Mouse (Mus musculus) embryo, embryonic 10 days (tissue): ENCODE measurements around the gene Man2a2.
"Not testable (repeated sequence)": the region's sequence is repeated elsewhere in the genome, so short reads cannot be mapped to it uniquely, and the experiment has no call there.

Experiments used
- DNase-seq: peaks from one replicate; pipeline ENCODE4 v3.0.0-alpha.2; 2015; ENCODE audit warnings: low spot score

Man2a2 gene

DNA sequence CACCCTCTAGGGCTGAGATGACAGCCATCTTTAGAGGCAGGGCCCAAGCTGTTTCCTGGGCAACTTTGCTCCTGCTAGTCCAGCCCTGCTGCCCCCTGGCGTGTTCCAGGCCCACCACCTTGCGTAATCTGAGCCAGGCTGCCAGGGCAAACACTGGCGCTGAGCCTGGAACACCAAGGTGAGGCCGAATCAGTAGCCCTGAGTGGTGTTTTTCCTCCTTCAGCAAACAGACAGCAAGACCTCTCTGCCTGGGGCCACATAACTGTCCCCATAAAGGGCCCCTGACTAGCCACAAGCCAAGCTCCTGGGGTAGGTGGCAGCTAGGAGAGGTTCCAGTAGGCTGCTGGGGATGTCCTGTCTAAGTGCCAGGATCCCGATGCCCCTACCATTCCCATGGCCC lies 28.9 kb upstream of the Man2a2 start:
- DNase-seq = no peak

DNA sequence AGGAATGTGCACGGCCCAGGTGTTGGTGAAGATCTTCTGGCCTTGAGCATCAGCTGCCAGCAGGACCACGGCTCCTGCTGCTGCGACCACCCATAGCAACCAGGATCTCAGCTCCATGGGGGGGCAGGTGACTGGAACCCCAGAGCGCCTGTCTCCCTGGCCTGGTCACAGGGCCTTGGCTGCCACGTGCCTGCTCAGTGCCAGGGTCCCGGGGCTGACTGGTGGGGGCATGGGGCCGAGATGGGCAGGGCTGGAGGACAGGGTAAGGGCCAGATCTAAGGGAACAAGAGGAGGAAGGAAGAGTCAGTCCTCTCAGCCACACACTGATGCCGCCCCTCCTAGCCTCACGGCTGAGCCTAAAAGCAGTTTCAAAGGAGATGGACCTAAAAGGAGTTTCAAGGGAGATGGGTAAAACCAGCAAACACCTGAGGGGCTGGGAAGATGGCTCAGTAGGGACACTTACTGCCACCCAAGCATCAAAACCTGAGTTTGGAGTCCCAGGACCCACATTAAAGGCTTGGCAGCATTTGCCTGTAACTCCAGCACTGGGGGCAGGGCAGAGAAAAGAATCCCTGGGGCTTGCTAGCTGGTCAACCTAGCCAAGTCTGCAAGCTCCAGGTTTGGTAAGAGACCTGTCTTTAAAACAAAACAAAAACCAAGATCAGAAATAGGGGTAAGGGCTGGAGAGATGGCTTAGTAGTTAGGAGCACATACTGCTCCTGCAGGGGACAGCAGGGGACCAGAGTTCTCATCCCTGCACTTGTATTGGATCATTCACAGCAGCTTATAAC lies 27.7 kb upstream of the Man2a2 start:
- no peak for DNase-seq

DNA sequence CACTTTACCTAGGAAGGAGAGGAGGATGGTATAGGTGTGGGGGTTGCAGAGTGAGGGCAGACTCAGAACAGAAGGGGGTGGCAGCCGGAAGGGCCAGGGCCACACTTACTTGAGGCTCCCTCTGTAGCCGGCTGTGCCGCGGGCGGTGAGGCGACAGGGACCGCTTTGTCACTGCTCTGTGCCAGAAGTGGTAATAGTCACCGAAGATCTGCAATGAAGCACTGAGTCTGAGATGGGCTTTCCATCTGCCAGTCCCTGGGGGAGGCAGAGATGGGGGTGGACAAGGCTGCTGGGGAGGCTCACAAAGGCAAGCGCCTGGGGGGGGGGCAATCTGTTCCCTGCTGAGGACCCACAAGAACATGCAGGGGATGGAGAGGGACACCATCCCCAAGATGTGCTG lies 26.8 kb upstream of the Man2a2 start:
- DNase-seq = no peak

DNA sequence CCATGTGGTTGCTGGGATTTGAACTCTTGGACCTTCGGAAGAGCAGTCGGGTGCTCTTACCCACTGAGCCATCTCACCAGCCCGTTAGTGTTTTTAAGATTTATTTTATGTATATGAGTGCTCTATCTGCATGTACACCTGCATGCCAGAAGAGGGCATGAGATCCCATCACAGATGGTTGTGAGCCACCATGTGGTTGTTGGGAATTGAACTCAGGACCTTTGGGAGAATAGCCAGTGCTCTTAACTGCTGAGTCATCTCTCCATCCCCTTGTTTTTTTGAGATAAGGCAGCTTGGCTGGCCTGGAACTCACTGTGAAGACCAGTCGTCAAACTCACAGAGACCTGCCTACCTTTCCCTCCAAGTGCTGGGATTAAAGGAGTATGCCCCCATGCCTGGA lies 25.3 kb upstream of the Man2a2 start:
- not testable (repeated sequence) for DNase-seq

DNA sequence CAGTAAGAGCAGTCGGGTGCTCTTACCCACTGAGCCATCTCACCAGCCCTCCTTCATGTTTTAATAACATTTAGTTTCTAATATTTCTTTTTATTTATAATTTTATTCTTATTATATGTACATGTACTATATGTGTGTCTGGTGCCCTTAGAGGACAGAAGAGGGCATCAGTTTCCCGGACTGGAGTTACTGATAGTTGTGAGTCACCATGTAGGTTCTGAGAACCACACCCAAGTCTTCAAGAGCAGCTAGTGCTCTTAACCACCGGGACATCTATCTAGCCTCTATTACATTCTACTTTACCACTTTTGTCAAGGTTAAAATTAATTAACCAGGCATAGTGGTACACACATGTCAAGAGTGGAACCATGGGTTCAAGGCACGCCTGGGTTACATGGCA lies 23.4 kb upstream of the Man2a2 start:
- DNase-seq = no peak

DNA sequence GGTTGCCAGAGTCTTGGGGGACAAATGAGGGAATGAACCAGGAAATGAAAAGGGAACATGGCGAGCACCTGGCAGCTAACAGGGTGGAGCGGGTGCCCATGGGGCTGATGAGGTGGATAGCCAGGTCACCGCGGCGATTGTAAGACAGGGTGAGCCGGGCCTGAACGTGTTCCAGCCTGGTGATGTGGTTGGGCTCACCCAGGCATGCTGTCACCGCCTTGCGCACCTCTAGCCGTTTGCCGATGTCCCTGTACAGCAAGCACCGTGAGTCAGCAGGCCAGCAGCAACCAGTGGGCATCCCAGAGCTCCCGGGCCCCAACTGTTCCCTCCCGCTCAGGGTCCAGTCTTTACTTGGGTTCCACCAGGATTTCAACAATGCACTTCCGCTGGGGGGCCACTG lies 20.9 kb upstream of the Man2a2 start:
- DNase-seq = no peak

DNA sequence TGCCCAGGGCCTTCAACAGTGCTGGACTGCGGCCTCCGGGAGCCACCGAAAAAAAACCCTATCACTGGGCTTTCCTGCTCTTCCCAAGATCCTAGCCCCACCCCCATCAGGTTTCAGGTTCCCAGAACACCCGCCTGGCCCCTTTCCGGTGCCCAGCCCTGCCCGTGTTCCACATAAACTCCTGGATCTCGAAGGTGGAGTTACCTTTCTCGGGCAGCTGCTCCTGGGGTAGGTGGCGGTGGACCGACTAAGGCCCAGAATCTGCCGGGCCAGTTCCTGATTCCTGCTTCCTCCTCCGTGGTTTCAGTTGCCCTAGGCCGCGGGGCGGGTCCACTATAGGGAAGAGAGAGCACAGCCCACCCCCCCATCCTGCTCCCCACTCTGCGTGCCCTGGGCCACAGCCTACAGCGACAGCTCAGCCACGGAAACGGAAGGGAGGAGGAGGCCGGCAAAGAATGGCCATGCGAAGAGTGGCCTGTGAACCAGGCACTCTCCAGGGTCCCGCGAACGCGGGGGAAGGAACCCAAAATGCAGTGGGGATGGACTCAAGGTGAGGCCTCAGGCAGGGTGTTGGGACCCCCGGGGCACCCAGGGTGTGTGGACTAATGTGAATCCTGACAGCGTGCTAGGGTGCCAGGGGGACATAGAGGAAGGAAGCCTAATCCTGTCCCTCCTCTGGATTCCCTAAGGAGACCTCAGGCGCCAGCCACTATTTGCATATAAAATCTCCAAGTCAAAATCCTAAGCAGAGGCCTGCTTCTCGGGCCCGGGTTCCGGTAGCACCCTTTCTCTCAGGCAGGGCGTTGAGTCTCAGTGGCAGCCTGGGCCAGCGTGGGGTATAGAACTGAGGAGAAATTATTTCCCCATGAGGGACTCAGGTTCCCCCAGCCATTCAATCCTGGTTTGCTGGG lies 16.7 kb upstream of the Man2a2 start, which contains the start of gene Fes:
Fes (minus strand) TSS at position 314 of the 911 bp plus-strand sequence.
- DNase-seq = peak; percentile 55

DNA sequence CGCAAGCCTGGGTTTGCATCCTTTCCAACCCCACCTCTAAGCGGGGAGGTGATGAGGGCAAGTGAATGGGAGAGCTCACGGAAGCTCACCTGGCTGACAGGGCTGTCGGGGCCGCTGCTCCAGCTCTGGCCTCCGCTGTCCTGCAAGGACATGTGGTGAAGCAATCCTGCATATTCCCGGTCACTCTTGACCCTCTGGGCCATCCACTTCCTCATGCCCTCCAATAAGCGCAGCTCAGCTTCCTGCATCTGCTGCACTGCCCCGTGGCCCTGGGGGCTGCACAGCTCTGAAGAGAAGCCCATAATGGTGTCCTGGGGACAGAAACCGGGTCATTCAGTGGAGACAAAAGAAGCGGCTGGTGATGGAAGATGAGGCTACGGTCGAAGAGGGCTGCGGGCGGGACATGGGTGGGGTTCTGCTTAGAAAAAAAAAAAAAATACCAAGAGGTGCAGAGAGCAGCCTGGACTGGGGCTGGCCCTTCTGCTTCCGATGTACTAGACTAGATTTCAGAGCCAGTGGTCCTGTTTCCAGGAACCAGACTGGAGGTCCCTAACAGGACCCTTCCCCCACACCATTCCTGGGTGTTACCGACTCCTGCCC lies 16.0 kb upstream of the Man2a2 start:
- peak; percentile 31 for DNase-seq

DNA sequence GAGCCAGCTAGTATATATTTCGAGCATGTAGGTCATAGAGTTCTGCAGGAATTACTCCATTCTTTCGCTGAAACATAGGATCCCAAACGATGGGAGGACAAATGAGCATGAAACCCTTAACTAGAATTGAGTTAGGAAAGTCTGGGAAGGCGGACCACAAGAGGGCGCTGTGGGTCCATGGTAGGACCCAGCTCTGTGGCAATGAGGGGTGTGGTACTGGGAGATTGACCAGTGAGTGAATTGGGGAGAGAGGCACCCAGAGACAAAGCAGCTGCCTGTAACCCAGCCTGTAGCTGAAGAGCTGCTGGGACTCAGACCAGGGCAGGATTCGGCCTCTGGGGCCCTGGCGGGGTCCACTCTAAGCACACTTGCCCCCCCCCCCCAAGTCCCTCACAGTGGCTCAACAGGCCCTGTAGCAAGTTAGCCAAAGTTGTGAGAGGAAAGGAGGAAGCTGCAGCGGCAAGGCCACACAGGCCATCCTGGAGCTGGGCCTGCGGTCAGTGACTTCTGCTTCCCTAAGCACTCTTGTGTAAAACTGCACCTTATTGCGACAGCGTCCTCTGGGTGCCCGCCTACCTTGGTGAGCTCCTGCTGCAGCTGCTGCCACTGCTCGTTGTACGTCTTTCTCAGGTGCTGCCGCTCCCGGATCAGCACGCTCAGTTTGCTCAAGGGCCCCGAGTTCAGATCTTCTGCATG lies 15.2 kb upstream of the Man2a2 start:
- peak; percentile 96 for DNase-seq

DNA sequence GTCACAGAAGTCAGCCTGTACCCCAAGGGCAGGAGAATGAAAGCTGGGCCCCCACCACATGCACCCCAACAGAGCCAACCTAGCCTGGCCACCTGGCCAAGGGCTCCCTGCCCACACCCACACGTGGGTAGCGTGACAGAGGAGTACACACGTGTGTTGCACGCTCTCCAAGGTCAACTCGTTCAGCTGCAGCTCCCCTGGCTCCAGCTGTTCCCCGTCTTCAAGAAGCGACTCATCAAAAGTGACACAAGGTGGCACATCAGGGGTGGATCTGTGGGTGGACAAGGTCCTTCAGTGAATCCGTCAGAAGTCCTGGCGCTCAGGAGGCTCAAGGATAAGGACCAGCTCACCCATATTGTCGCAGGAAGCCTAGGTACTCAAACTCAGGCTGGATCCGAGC lies 11.7 kb upstream of the Man2a2 start:
- DNase-seq = no peak

DNA sequence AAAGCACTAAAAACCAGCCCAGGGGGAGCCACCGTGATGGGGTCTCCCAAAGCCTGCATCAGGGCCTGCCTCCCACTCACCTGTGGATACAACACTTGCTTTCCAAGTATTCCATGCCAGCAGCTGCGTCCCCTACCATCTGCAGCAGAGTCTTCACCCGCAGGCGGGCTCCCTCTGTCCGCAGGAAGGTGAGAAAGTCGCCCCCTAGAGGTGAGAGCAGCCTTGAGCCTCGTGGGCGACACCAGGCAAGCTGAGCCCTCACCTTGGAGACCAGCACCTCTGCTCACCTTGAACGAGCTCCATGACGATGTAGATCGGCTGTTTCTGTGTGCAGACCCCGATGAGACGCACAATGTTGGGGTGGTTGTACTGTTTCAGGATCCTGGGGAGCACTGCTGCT lies 8.4 kb upstream of the Man2a2 start:
- peak; percentile 49 for DNase-seq

DNA sequence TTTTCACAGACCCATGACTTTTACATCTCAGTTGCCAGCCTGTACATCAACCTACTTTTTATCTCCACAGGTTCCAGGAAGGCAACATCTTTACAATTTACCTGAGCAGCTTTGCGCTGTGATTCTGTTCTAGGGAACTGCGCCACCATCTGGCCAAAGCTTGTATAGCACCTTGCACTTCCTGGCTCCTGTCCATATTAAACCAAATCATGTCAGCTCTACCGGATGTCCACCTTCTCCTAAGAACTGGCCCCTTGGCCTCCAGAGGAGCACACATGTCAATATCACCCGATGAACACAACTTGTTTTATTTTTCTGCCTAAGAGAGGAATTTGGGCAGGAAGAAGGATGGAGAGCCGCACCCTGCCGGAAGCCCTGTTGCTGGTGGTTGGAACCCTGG lies 6.3 kb upstream of the Man2a2 start:
- DNase-seq = peak; percentile 81

DNA sequence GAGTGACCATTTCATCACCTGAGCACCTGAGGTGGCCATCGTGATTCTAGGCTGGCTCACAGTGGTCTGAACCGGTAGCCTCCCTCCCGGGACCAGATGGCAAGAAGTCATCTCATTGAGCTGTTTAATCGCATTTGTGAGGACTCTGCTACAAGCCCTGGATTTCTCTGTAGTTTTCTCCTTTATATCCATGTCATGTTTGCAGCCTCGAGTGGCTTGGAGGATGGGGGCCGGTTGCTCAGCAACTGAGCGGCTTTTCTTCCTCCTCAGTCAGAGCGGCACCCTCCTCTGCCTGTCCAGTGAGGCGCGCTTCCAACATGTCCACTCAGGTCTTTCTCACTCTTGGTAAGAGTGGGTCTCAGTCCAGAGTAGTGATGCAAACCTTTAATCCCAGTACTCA lies 5.0 kb upstream of the Man2a2 start:
- no peak for DNase-seq

DNA sequence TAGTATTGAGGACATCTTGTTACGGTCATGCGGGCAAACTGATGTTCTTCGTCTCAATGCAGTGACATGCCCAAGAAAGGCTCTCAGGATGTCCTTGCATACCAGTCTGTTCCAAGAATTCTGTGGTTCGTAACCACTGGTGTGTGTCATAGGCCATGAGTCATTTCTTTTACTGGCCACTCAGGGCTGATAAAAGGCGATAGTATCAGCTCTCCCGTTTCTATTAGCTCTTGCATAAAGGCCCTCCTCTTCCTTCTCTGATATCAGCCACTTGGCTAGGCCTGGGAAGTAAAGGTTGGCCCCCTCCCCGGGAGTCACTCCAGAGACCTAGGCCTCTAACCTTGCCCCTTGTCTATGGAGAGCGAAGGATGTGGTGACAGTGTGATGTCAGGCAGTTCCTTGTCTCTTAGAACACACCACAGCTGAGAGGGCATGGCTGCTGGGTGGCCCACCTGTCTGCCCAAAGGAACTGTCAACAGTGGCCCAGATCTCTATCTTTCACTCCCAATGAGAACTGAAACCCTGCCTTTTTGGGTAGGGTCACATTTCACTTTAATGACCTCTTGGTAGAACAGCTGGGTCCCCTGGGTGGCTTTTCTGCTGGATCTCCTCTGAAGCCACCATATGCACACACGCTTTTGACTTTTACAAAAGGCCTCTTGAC lies 4.3 kb upstream of the Man2a2 start:
- no peak for DNase-seq

DNA sequence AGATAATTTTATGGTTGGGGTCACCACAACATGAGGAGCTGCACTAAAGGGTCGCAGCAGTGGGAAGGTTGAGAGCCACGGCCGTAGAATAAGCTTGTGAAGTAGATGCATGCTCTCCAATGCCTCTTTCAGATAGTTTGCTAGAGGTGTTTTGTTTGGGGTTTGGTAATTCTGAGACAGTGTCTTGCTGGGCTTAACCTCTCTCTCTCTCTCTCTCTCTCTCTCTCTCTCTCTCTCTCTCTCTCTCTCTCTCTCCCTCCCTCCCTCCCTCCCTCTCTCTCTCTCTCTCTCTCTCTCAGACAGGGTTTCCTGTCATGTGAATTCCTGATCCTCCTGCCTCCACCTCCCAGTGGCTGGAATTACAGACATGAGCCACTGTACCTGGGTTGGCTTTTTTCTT lies 3.6 kb upstream of the Man2a2 start:
- no peak for DNase-seq

DNA sequence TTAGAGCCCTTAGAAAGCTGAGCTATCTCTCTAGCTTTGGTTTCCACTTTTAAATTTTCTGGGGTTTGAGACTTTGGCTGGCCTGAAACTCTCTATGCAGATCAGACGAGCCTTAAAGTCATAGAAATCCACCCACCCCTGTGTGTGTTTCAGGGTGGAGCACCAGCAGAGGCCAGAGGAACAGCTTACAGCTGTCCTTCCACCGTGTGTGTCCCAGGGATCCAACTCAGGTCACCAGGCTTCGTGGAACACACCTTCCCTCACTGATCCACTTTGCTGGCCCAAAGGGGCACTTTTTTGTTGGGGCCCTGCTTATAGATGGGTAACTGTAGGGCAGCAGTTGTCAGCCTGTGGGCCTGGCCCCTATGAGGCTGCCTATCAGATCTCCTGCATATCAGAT lies 3.1 kb upstream of the Man2a2 start:
- DNase-seq = no peak

DNA sequence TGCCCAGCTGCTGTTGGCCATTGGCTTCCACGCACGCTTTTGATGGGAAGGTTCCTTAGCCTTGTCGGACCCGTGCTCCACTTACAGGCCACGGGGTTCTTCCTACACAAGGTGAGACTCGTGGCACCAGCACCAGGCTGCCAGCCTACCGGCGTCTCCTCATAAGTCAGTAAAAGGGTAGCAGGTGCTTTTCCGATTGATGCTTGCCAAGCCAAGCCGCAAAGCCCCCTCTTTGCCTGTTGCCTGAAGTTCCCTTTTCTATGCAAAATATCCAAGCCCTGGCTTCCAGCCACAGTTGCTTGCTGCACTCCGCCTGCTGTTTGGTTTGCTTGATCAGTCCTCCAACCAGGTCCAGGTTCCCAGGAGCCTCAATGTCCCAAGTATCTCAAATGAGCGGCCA lies 2.7 kb upstream of the Man2a2 start:
- DNase-seq = no peak

DNA sequence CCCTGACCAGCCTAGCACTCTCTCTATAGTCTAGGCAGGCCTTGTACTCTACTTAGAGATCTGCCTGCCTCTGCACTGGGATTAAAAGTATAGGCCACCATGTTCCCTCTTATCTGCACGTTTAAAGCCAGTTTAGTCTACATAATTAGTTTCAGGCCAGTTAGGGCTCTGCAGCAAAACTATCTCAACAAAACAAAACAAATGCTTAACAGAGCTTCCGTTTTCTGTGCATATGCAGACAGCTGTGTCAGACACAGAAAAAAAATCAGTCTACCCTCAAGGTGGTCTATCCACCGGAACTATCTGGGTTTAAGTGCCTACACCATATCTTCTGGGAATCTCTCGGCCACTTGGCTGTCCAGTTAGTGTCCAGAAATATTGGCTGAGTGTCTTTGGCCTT lies 2.2 kb upstream of the Man2a2 start:
- DNase-seq = no peak

DNA sequence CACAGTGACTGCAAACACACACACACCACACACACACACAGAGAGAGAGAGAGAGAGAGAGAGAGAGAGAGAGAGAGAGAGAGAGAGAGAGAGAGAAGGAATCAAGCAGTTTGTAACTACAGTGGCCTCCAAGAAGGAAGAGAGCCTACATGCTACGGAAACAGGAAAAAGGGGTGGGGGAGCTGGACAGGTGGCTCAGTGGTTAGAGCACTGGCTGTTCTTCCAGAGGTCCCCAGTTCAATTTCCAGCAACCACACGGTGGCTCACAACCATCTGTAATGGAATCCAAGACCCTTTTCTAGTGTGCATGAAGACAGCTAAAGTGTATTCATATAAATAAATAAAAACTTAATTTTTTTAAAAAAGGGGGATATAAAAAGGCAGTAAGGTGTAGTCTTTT lies 1.5 kb upstream of the Man2a2 start:
- DNase-seq = no peak

DNA sequence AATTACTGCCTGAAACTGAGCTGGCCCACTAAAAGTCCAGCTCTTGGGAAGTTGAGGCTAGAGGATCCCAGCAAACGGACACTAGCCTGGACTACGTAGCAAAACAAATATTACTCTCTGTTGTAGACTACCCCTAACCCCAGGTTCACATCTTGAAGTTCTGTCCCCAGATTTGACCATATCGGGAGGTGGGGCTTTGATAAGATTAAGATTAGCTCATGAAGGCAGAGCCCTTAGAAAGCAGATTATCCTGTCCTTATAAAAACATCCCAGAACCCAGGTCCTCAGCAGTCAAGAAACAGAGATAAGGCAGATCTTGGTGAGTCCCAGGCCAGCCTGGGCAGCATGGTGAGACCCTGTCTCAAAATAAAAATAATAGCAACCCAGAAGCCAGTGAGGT lies 991 bp upstream of the Man2a2 start:
- no peak for DNase-seq

DNA sequence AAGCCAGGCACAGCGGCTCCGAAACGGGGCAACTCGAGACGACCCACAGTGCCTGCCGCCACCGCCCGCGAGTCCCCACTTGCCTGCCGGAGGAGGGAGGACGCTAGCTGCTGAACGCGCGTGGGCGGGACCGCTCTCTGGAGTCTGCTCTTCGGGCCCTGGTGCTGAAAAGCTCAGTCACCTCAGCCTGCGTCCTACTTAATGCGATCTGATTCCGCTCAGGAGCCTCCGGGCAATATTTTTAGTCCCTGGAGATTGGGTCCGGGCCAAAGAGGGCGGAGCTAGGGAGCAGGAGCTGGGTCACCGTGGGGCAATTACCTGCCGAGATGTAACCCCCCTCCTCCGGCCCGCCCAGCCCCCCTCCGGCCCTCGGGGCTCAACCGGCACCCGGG lies 530 bp downstream of the Man2a2 start:
- DNase-seq = peak; percentile 73

DNA sequence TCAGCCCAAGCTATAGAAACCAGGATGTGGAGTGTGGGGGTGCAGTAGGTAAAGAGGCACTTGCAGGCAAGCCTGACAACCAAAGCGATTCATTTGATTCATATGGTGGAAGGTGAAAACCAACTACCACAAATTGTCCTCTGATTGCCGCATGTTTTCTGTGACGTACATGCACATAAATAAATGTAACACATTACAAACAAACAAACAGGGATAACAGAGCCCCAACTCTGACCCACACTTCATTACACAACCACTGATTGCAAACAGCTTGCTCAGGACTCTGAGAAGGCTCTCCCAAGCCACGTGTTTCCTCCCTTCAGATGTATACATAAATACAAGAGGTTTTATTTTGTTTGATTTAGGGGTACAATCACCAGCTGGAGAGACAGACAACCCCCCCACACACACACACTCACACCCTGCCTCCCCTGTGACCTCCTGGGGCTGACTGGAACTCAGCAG lies 1.2 kb downstream of the Man2a2 start:
- peak; percentile 26 for DNase-seq
